9 mouse cellular contexts compared by ENCODE assay signal in genomic region chr3:56575422-56575821, GRCm38 (mm10).
DNase-seq lines count a peak whose midpoint lies in the region; ATAC-seq and TF ChIP-seq lines count a peak whose summit lies in the region.
"Had no signal": no experiment of that assay in that cellular context is flagged by ENCODE, and none has a peak within 500 bp of the region (broad histone marks: within the 10 kb centered on the region; RNA-seq: fewer than 3 reads in every experiment).

No protein-coding gene starts in this region.

- H3K9me3 ChIP-seq in hindbrain, embryonic 11.5 days (ENCODE audit: control insufficient read depth, low read length), result peaks cover 3% of the 10 kb centered on the region
- H3K9me3 ChIP-seq in hindbrain, embryonic 12.5 days (replicated peaks), result no peaks in the 10 kb centered on the region
- H3K9me3 ChIP-seq in G1E (replicated peaks), result peaks cover 10% of the 10 kb centered on the region

- intact Hi-C loops in left cerebral cortex, postnatal 10 days (cut with DNase I), result no loop called here

- no peaks in the 10 kb centered on the region for H3K27me3 ChIP-seq in hindbrain, embryonic 11.5 days (ENCODE audit: control insufficient read depth, insufficient read depth, low read length)
- no peaks in the 10 kb centered on the region for H3K27me3 ChIP-seq in hindbrain, embryonic 12.5 days
- no peaks in the 10 kb centered on the region for H3K27me3 ChIP-seq in G1E (ENCODE audit: insufficient read depth, low read length)

- no peak overlapping the region for H3K4me2 ChIP-seq in hindbrain, embryonic 11.5 days (replicated peaks; ENCODE audit: low read depth, low read length)
- H3K4me2 ChIP-seq in hindbrain, embryonic 12.5 days (replicated peaks), result no peak overlapping the region

- 68% methylated on average over 5 of the region's 5 CpGs for WGBS in hindbrain, embryonic 11.5 days
- 56% methylated on average over 5 of the region's 5 CpGs for WGBS in hindbrain, embryonic 12.5 days

- H3K4me1 ChIP-seq in hindbrain, embryonic 11.5 days (replicated peaks; ENCODE audit: control insufficient read depth, insufficient read depth, low read length), result no peaks in the 10 kb centered on the region
- no peaks in the 10 kb centered on the region for H3K4me1 ChIP-seq in hindbrain, embryonic 12.5 days
- H3K4me1 ChIP-seq in G1E (ENCODE audit: insufficient read depth, low read depth, low read length), result no peaks in the 10 kb centered on the region

- H3K9ac ChIP-seq in hindbrain, embryonic 11.5 days (ENCODE audit: low read depth, low read length), result no peak overlapping the region
- no peak overlapping the region for H3K9ac ChIP-seq in hindbrain, embryonic 12.5 days

- peak; percentile 44 for DNase-seq in hindbrain, embryonic 11.5 days (ENCODE audit: low spot score)
- no peak for DNase-seq in G1E (ENCODE audit: low spot score)
- peak; percentile 30 for DNase-seq in c-Kit-negative CD71-positive TER-119-positive erythroid progenitor cells, embryonic 14.5 days (ENCODE audit: low read depth, low spot score)
- no peak for DNase-seq in adrenal gland, adult 8-10 months
- DNase-seq in layer of hippocampus, adult 18-20 months (ENCODE audit: low spot score in 2 of 2), result no peak
- no peak for DNase-seq in left cerebral cortex, postnatal 10 days (ENCODE audit: extremely low spot score in 1 of 2, low spot score in 2 of 2)
- DNase-seq: right cerebral cortex, adult 18-20 months had no signal

- ATAC-seq in hindbrain, embryonic 11.5 days (ENCODE audit: low FRiP score), result peak; percentile 60; the same call in 1 of the 2 replicates
- no peak for ATAC-seq in hindbrain, embryonic 12.5 days (ENCODE audit: low FRiP score)
- ATAC-seq in G1E (ENCODE audit: extremely low read depth, insufficient number of reproducible peaks, low FRiP score, poor library complexity, severe bottlenecking), result peak; percentile 84
- ATAC-seq in megakaryocyte progenitor cell, adult 5-6 weeks (replicated peaks; ENCODE audit: poor library complexity), result peak; percentile 80

- no peak overlapping the region for H3K4me3 ChIP-seq in hindbrain, embryonic 11.5 days (ENCODE audit: low read depth, low read length)
- H3K4me3 ChIP-seq in hindbrain, embryonic 12.5 days, result no peak overlapping the region
- H3K4me3 ChIP-seq in G1E (ENCODE audit: low read depth, low read length), result no peak overlapping the region

- no peak overlapping the region for H3K27ac ChIP-seq in hindbrain, embryonic 11.5 days (ENCODE audit: low read depth, low read length)
- no peak overlapping the region for H3K27ac ChIP-seq in hindbrain, embryonic 12.5 days

- no peak for TF ChIP-seq CTCF in G1E (IDR thresholded peaks at IDR 0.05; ENCODE audit: low read depth, low read length)

- H3K36me3 ChIP-seq in hindbrain, embryonic 11.5 days (ENCODE audit: control insufficient read depth, insufficient read depth, low read length), result no peaks in the 10 kb centered on the region
- no peaks in the 10 kb centered on the region for H3K36me3 ChIP-seq in hindbrain, embryonic 12.5 days
- H3K36me3 ChIP-seq in G1E (replicated peaks), result no peaks in the 10 kb centered on the region

Comparison
In these comparisons a context has a peak if more than half of its experiments do, and no peak if none do; other contexts are left out.
1. DNase-seq: peak in hindbrain, embryonic 11.5 days (single experiment) and c-Kit-negative CD71-positive TER-119-positive erythroid progenitor cells, embryonic 14.5 days (single experiment); none in G1E (single experiment), adrenal gland, adult 8-10 months (single experiment), layer of hippocampus, adult 18-20 months (0 of 2) and left cerebral cortex, postnatal 10 days (0 of 2).